Mouse (Mus musculus): ENCODE data around the gene Shb. TPM values are rescaled to one million over a fixed set of nuclear protein-coding genes. Genes with fewer than 3 reads are reported as not detected.

Shb gene
- polyA plus RNA-seq, 1 experiment from 2014 or later: 7.2 TPM

DNA sequence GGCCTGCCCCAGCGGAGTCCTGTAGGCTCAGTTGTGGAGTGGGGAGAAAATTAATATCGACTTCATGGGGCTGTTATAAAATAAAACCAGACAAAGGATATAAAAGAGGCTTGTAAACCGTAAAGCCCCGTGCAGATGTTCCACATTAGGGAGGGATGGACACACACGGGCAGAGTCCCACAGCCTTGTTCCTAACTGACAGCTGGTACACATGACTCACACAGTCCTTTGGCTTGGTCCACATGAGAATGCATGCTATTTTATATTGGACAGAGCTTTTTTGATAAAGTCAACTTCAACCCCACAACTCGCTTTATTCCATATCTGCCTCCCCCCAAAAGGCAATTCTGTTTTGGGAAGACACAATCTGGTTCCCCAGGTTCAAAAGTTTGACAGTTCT is 59.6 kb downstream of the Shb start:
- no peaks in the 10 kb centered on the region for H3K27me3 ChIP-seq
- H3K4me3 ChIP-seq: no peak overlapping the region
- no peaks in the 10 kb centered on the region for H3K36me3 ChIP-seq
- peaks cover 39% of the 10 kb centered on the region for H3K4me1 ChIP-seq (replicated peaks)
- no peak overlapping the region for H3K9ac ChIP-seq
- H3K4me2 ChIP-seq: no peak overlapping the region
- H3K27ac ChIP-seq (replicated peaks): peak overlapping the region; percentile 41
- ATAC-seq (ENCODE audit: low FRiP score, low read depth): no peak
- H3K9me3 ChIP-seq: no peaks in the 10 kb centered on the region
- WGBS: 43% methylated on average over 6 of the region's 6 CpGs

DNA sequence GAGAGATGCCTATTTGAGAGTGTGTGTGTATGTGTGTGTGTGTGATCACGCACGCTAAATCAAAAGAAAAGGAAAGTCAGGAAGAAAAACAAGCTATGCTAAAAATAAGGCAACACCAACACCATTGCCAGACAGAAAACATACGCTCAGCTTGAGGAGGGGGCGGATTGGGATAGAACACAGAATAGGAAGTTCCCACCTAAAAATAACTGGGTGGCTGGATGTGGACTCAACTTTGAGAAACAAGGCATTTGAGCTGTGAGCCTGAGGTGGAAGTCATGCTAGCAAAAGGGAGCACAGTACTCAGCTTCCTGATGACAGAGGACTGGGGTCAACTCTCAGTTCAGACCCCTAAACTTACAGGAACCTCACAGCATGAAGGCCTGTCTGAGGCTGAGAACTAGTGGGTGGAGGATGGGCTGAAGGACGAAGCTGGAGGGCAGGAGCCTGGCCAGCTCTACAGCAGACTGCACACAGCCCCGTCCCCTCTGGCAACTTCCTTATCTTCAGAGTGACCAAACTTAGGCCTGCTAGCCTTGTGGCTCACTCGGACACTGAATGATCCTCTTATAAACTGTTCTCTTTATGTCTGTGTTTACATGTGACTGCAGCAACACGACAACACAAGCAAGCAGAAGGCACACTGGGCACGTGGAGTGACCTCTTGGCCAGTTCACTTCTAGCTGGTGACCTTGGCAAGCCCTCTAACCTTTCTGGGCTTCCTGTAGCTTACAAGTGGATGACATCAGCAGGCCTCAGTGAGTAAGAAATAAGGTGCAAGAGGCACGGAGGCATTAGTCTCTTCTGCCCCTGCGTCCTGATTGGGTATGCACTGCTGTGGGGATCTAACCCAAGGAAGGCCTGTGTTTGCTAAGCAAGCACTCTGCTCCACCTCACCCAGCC is 60.4 kb downstream of the Shb start:
- no peak for ATAC-seq (ENCODE audit: low FRiP score, low read depth)
- Histone ChIP-seq H3K4me3 (no peak overlapping the region), H3K9me3 (no peaks in the 10 kb centered on the region), H3K9ac (no peak overlapping the region), H3K36me3 (no peaks in the 10 kb centered on the region), H3K27me3 (no peaks in the 10 kb centered on the region), H3K4me1 (replicated peaks) (peaks cover 41% of the 10 kb centered on the region), H3K27ac (replicated peaks) (peak overlapping the region; percentile 41), H3K4me2 (no peak overlapping the region)
- 66% methylated on average over 11 of the region's 11 CpGs for WGBS

DNA sequence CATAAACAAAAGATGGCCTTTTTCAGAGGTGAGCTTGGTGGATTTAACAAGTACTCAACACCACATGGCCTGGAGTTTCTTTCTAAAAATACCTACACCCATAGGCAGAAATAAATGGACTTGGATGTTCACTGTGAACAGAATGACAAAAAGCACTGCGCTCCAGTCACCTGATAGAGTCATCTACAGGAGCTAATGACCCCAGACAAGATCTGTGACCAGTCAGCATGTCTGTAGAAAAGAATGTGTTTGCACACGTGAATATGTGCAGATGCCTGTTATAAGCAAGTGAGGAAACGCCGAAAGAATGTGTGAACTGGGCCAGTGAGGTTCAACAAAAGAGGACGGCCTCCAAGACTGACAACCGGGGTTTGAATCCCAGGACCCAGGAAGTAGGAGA is 63.2 kb downstream of the Shb start:
- no peak overlapping the region for H3K4me3 ChIP-seq

DNA sequence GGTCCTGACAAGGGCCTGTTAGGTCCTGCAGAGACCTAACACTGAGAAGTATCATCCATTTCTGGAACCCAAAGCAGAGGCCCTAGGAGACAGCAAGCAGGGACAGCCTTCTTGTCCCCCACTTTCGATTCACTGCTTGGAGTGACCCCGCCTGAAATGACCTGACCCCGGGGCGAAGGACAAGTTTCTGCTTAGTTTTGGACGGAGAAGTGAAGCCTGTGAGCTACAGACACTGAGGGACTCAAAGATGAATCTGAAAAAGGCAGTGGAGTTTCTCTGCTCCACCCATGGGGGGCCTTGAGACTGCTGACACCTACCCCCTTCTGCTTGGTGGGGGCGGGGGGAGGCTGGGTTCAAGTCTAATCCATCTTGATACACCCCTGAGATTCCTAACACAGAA is 63.8 kb downstream of the Shb start:
- WGBS: 86% methylated on average over 6 of the region's 6 CpGs
- H3K4me1 ChIP-seq (replicated peaks): peaks cover 51% of the 10 kb centered on the region
- no peak overlapping the region for H3K27ac ChIP-seq (replicated peaks)
- H3K9me3 ChIP-seq: no peaks in the 10 kb centered on the region
- H3K36me3 ChIP-seq: no peaks in the 10 kb centered on the region
- no peaks in the 10 kb centered on the region for H3K27me3 ChIP-seq
- no peak overlapping the region for H3K4me2 ChIP-seq
- ATAC-seq (ENCODE audit: low FRiP score, low read depth): no peak
- H3K9ac ChIP-seq: no peak overlapping the region
- H3K4me3 ChIP-seq: no peak overlapping the region

More for the DNA sequence above, 63.2 kb downstream of the Shb start:
- Histone ChIP-seq H3K9me3 (no peaks in the 10 kb centered on the region), H3K4me2 (no peak overlapping the region), H3K36me3 (no peaks in the 10 kb centered on the region), H3K4me1 (replicated peaks) (peaks cover 54% of the 10 kb centered on the region), H3K9ac (no peak overlapping the region), H3K27ac (replicated peaks) (no peak overlapping the region), H3K27me3 (no peaks in the 10 kb centered on the region)
- 69% methylated on average over 6 of the region's 6 CpGs for WGBS
- no peak for ATAC-seq (ENCODE audit: low FRiP score, low read depth)

DNA sequence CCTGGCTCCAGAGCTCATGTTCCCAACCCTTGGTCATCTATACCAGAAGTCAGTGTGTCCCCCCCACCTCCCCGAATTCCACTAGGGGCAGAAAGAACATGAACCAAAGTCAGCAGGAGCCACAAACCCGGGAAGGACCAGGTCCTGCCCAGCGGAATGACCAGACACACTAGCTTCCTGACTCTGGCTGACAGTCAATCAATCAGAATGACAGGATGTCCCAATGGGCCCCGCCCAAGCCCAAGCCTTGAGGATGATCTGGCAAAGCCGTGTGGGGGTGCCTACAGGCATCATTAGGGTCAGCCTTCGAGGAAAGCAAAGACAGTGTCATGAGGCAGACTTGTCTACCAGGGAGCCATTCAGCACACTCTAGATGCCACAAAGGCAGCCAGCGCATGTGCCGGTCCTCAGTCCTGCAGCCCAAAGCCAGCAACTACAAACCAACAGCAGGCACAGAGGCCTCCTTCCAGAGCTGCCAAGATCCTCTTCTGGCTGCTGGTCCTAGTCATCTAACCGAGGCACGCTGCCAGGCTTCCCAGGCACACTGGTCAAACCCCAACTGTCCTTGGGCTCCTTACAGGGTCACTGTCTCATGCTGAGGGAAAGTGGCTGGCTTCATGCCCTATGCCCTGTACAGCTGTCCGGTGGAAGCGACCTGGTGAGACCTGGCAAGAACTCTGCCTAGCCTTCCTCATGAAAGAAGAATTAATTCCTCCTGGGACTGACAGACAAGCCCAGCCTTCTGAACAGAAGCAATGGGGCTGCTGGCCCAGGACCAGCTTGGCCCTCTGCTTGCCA is 65.0 kb downstream of the Shb start:
- no peaks in the 10 kb centered on the region for H3K9me3 ChIP-seq
- no peak overlapping the region for H3K4me2 ChIP-seq
- H3K27me3 ChIP-seq: no peaks in the 10 kb centered on the region
- WGBS: 60% methylated on average over 12 of the region's 12 CpGs
- H3K9ac ChIP-seq: no peak overlapping the region
- ATAC-seq (ENCODE audit: low FRiP score, low read depth): peak; percentile 68
- peaks cover 39% of the 10 kb centered on the region for H3K4me1 ChIP-seq (replicated peaks)
- H3K4me3 ChIP-seq: no peak overlapping the region
- peak overlapping the region; percentile 43; the same call in 1 of the 2 replicates for H3K27ac ChIP-seq (replicated peaks)
- no peaks in the 10 kb centered on the region for H3K36me3 ChIP-seq

DNA sequence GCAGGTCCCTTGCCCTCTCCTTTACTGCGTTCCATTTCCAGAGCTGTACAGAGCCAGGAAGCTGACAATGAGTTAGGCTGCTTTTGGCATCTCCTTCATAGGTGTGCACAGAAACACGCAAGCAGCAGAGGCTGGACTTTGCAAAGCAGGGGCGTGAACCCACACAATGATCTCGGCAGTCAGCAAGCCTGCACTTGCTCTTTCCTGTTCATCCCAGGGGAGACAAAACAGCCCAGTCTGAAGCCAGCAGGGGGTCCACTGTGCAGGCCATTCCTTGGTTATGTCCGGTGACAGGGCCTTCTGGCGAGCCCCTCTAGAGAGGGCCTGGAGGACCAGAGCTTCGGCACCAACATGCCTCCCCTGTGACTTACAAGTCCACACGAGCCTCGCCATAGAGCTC is 67.3 kb downstream of the Shb start:
- no peak for ATAC-seq (ENCODE audit: low FRiP score, low read depth)
- 68% methylated on average over 9 of the region's 9 CpGs for WGBS

DNA sequence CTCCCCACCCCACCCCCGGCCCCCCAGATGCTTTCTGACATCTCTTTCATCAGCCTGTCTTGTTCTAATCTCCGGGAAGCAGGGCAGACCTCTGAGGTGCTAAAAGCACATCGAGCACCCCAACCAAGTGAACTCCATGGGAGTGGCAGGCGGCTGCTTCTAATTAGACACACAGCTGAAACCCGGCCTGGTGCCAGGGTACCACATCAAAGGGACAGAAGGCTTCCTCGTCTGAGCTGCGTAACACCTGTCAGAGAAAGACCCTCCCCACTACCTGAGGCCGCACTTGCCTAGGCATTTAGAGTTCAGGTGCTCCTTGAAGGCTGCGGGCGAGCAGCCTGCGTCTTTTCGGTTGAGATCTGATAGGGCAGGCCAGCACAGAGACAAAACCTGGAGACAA is 67.7 kb downstream of the Shb start:
- no peak overlapping the region for H3K4me2 ChIP-seq
- WGBS: 70% methylated on average over 12 of the region's 12 CpGs

More for the DNA sequence above, 67.3 kb downstream of the Shb start:
- H3K4me1 ChIP-seq (replicated peaks): peaks cover 39% of the 10 kb centered on the region
- no peak overlapping the region for H3K9ac ChIP-seq
- no peak overlapping the region for H3K27ac ChIP-seq (replicated peaks)
- H3K4me3 ChIP-seq: no peak overlapping the region
- H3K27me3 ChIP-seq: no peaks in the 10 kb centered on the region
- no peak overlapping the region for H3K4me2 ChIP-seq
- no peaks in the 10 kb centered on the region for H3K9me3 ChIP-seq
- H3K36me3 ChIP-seq: no peaks in the 10 kb centered on the region

DNA sequence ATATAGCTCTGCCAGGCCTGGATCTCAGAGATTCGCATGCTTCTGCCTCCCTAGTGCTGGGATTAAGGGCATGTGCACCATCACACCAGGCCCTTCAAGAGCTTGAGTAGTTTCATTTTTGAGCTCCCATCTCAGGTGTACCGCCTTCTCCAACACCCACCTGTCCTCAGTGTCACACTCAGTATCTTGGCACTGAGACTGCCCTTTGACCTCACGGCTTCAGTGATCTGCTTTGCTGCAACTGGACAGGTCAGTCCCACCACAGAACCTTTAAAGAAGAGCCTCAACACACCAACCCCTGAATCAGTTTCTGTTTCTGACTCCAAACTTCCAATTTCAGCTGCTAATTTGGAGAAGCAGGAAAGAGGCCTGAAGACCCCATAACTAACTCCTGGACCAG is 68.1 kb downstream of the Shb start:
- Histone ChIP-seq H3K9me3 (no peaks in the 10 kb centered on the region), H3K4me3 (no peak overlapping the region), H3K4me2 (no peak overlapping the region), H3K27ac (replicated peaks) (no peak overlapping the region), H3K4me1 (replicated peaks) (peaks cover 37% of the 10 kb centered on the region), H3K9ac (no peak overlapping the region), H3K36me3 (no peaks in the 10 kb centered on the region), H3K27me3 (no peaks in the 10 kb centered on the region)
- no peak for ATAC-seq (ENCODE audit: low FRiP score, low read depth)
- 94% methylated on average over 3 of the region's 3 CpGs for WGBS

More for the DNA sequence above, 67.7 kb downstream of the Shb start:
- H3K9ac ChIP-seq: no peak overlapping the region
- no peak overlapping the region for H3K4me3 ChIP-seq
- no peak overlapping the region for H3K27ac ChIP-seq (replicated peaks)
- ATAC-seq (ENCODE audit: low FRiP score, low read depth): no peak
- no peaks in the 10 kb centered on the region for H3K27me3 ChIP-seq
- peaks cover 39% of the 10 kb centered on the region for H3K4me1 ChIP-seq (replicated peaks)
- H3K36me3 ChIP-seq: no peaks in the 10 kb centered on the region
- H3K9me3 ChIP-seq: no peaks in the 10 kb centered on the region

DNA sequence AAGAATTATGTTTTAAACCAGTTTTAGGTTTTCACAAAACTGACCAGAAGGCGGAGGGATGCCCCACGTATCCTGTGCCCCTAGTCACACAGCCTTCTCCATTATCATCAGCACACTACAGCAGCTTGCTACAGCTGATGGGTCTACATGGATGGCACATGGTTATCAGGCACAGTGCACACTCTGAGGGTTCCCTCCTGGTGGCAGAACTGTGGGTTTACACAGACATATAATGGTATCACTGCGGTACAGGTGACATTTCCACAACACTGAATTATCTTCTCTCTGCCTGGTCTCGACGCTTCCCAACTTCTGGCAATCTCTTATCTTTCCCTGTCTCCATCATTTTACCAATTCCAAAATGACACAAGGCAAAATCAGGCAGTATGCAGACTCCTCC is 69.6 kb downstream of the Shb start:
- Histone ChIP-seq H3K4me2 (no peak overlapping the region), H3K36me3 (no peaks in the 10 kb centered on the region), H3K27ac (replicated peaks) (no peak overlapping the region), H3K9ac (no peak overlapping the region), H3K4me3 (no peak overlapping the region), H3K9me3 (no peaks in the 10 kb centered on the region), H3K4me1 (replicated peaks) (peaks cover 26% of the 10 kb centered on the region), H3K27me3 (no peaks in the 10 kb centered on the region)
- WGBS: 90% methylated on average over 5 of the region's 5 CpGs
- ATAC-seq (ENCODE audit: low FRiP score, low read depth): no peak; the same call in 1 of the 2 replicates

DNA sequence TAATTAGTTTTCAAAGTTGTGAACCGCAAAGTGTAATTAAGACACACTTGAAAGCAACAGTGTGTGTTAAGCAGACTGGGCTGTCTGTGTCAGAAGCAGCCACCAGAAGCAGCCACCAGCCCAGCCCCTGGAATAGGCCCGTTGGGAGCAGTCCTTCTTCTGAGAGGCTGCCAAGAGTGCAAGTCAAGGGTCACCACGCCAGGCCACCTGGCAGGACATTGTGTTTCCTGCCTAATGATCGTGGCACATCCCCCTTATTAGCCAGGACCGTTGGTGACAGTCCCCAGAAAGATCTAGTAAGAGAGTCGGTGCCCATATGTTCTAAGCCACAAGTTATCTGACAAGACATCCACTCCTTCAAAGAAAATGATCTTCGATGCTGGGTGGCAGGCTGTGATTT is 70.6 kb downstream of the Shb start:
- no peak overlapping the region for H3K4me3 ChIP-seq
- ATAC-seq (ENCODE audit: low FRiP score, low read depth): no peak
- no peak overlapping the region for H3K9ac ChIP-seq
- peaks cover 17% of the 10 kb centered on the region for H3K4me1 ChIP-seq (replicated peaks)
- H3K27me3 ChIP-seq: no peaks in the 10 kb centered on the region
- no peaks in the 10 kb centered on the region for H3K9me3 ChIP-seq
- H3K4me2 ChIP-seq: no peak overlapping the region
- 29% methylated on average over 7 of the region's 7 CpGs for WGBS
- no peak overlapping the region for H3K27ac ChIP-seq (replicated peaks)
- H3K36me3 ChIP-seq: no peaks in the 10 kb centered on the region

DNA sequence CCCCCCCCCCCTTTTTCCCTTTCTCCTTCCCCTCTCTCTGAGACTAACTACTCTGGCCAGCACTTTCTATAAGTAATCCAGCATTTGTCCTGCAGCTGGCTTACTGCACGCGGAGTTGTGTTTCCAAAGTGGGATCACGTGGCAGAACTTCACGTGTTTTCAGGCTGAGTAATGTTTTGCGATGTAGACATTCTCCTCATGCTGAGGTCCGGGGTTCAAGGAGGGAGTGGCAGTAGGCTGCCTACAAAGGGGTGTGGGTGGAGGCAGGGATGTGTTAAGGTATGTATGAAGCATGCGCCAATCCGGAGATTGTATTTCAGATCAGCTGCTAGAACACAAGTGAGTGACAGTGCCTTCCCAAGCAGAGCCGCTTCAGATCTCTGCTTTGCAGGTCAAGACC is 72.9 kb downstream of the Shb start:
- no peak overlapping the region for H3K9ac ChIP-seq
- H3K27ac ChIP-seq (replicated peaks): no peak overlapping the region
- WGBS: 83% methylated on average over 9 of the region's 9 CpGs
- no peaks in the 10 kb centered on the region for H3K36me3 ChIP-seq
- H3K4me2 ChIP-seq: no peak overlapping the region
- peaks cover 7% of the 10 kb centered on the region; the same call in 1 of the 2 replicates for H3K4me1 ChIP-seq (replicated peaks)
- no peaks in the 10 kb centered on the region for H3K9me3 ChIP-seq
- no peak for ATAC-seq (ENCODE audit: low FRiP score, low read depth)
- no peak overlapping the region for H3K4me3 ChIP-seq
- H3K27me3 ChIP-seq: no peaks in the 10 kb centered on the region

DNA sequence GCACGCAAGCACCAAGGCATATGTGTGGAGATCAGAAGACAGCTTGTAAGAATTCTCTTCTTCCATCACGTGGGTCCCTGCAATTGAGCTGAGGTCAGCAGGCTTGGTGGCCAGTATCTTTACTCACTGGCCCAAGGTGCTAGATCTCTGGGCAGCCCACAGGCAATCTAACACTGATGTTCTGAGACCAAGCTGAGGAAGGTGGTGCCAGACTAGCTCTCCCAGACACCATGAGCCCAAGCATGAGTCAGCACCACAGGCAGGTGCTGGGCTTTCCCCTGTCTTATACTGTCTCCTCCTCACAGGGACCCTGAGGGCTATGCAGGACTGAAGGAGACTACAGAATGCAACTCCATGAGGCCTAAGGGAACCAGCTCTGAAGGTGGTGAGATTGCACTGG is 74.7 kb downstream of the Shb start:
- H3K9me3 ChIP-seq: no peaks in the 10 kb centered on the region
- H3K27me3 ChIP-seq: no peaks in the 10 kb centered on the region
- no peak overlapping the region for H3K4me3 ChIP-seq
- no peak overlapping the region for H3K9ac ChIP-seq
- no peaks in the 10 kb centered on the region for H3K36me3 ChIP-seq
- no peak overlapping the region for H3K4me2 ChIP-seq
- ATAC-seq (ENCODE audit: low FRiP score, low read depth): no peak
- H3K27ac ChIP-seq (replicated peaks): no peak overlapping the region
- peaks cover 22% of the 10 kb centered on the region for H3K4me1 ChIP-seq (replicated peaks)
- 91% methylated on average over 2 of the region's 2 CpGs for WGBS

All from hindbrain, embryonic 15.5 days (tissue).